11 mouse cellular contexts compared by ENCODE assay signal in genomic region chr3:156149322-156149721, GRCm38 (mm10).
"Had no signal": no experiment of that assay in that cellular context is flagged by ENCODE, and none has a peak within 500 bp of the region (broad histone marks: within the 10 kb centered on the region; RNA-seq: fewer than 3 reads in every experiment).

No protein-coding gene starts in this region.

- H3K9ac ChIP-seq: kidney, embryonic 15.5 days; limb, embryonic 13.5 days; liver, embryonic 14.5 days had no signal

- DNase-seq: kidney, postnatal 14 days; left cerebral cortex, postnatal 4 days; lung, adult 18-20 months; midbrain, embryonic 14.5 days; right cerebral cortex, postnatal 4 days; spleen, adult 18-20 months; thymus, adult 18-20 months; thymus, postnatal 36 days had no signal

- H3K27ac ChIP-seq: kidney, embryonic 15.5 days; limb, embryonic 13.5 days; liver, embryonic 14.5 days had no signal

- H3K4me3 ChIP-seq: kidney, embryonic 15.5 days; limb, embryonic 13.5 days had no signal

- H3K4me2 ChIP-seq: kidney, embryonic 15.5 days; limb, embryonic 13.5 days had no signal

- H3K27me3 ChIP-seq: kidney, embryonic 15.5 days; limb, embryonic 13.5 days had no signal

- H3K36me3 ChIP-seq: kidney, embryonic 15.5 days; limb, embryonic 13.5 days had no signal

- H3K4me1 ChIP-seq: kidney, embryonic 15.5 days; limb, embryonic 13.5 days had no signal

- H3K9me3 ChIP-seq: kidney, embryonic 15.5 days; limb, embryonic 13.5 days had no signal
